Comparison of ENCODE assay signal across 29 mouse cellular contexts in genomic region chr19:44896450-44896849, GRCm38 (mm10).
"Had no signal": no experiment of that assay in that cellular context is flagged by ENCODE, and none has a peak within 500 bp of the region (broad histone marks: within the 10 kb centered on the region; RNA-seq: fewer than 3 reads in every experiment).

No protein-coding gene starts in this region.

- DNase-seq: gastrocnemius, adult 2 months; gastrocnemius, postnatal 10 days; gastrocnemius, postnatal 25 days; heart, postnatal 14 days; heart, postnatal 4 days; kidney, adult 2 months; kidney, adult 9 months; kidney, postnatal 10 days; kidney, postnatal 25 days; kidney, postnatal 4 days; liver; liver, embryonic 13.5 days had no signal

- H3K9ac ChIP-seq: heart, embryonic 13.5 days; heart, embryonic 15.5 days; hindbrain, embryonic 12.5 days; hindbrain, embryonic 14.5 days; intestine, embryonic 15.5 days; kidney, embryonic 15.5 days; limb, embryonic 12.5 days; liver, embryonic 13.5 days had no signal

- H3K4me2 ChIP-seq: heart, embryonic 13.5 days; heart, embryonic 15.5 days; hindbrain, embryonic 12.5 days; hindbrain, embryonic 14.5 days; intestine, embryonic 15.5 days; kidney, embryonic 15.5 days; limb, embryonic 12.5 days; liver, embryonic 11.5 days; liver, embryonic 13.5 days had no signal

- ATAC-seq: forebrain, embryonic 16.5 days; hindbrain, embryonic 16.5 days; inflammation-experienced regulatory T-cells, adult 6 months; intestine, embryonic 15.5 days; intestine, postnatal 0 days had no signal

- H3K36me3 ChIP-seq: heart, embryonic 10.5 days; heart, embryonic 13.5 days; heart, embryonic 15.5 days; hindbrain, embryonic 10.5 days; hindbrain, embryonic 12.5 days; intestine, embryonic 15.5 days; kidney, embryonic 15.5 days; limb, embryonic 10.5 days; limb, embryonic 12.5 days; liver, embryonic 13.5 days had no signal

- H3K4me3 ChIP-seq: gastrocnemius, adult 2 months; heart, embryonic 10.5 days; heart, embryonic 13.5 days; heart, embryonic 15.5 days; hindbrain, embryonic 10.5 days; hindbrain, embryonic 12.5 days; intestine, embryonic 15.5 days; kidney, embryonic 15.5 days; layer of hippocampus, adult 2 months; left cerebral cortex, adult 2 months; limb, embryonic 10.5 days; limb, embryonic 12.5 days; liver, embryonic 13.5 days had no signal

- H3K9me3 ChIP-seq: heart, embryonic 10.5 days; heart, embryonic 13.5 days; heart, embryonic 15.5 days; hindbrain, embryonic 10.5 days; hindbrain, embryonic 12.5 days; intestine, embryonic 15.5 days; kidney, embryonic 15.5 days; limb, embryonic 10.5 days; limb, embryonic 12.5 days; liver, embryonic 13.5 days had no signal

- H3K27ac ChIP-seq: gastrocnemius, adult 2 months; heart, embryonic 10.5 days; heart, embryonic 13.5 days; heart, embryonic 15.5 days; hindbrain, embryonic 10.5 days; hindbrain, embryonic 12.5 days; hindbrain, embryonic 14.5 days; intestine, embryonic 15.5 days; kidney, embryonic 15.5 days; layer of hippocampus, adult 2 months; left cerebral cortex, adult 2 months; limb, embryonic 10.5 days; limb, embryonic 12.5 days; liver, embryonic 13.5 days had no signal
